Mouse (Mus musculus) liver, adult 2 months (tissue): ENCODE data around the gene Dynlrb2.

Experiments
- CTCF ChIP-seq: fragments of 200-500 bp; IDR thresholded peaks from 2 replicates; pipeline ENCODE4 v1.5.1; 2011; ENCODE audit warnings: low read depth, low read length, control low read depth
- POLR2A ChIP-seq: fragments of 200-500 bp; IDR thresholded peaks from 2 replicates; pipeline ENCODE4 v1.6.1; 2011; ENCODE audit warnings: low read length, control low read depth; ENCODE audit not compliant: insufficient read depth; ENCODE audit errors: extremely low read depth

DNA sequence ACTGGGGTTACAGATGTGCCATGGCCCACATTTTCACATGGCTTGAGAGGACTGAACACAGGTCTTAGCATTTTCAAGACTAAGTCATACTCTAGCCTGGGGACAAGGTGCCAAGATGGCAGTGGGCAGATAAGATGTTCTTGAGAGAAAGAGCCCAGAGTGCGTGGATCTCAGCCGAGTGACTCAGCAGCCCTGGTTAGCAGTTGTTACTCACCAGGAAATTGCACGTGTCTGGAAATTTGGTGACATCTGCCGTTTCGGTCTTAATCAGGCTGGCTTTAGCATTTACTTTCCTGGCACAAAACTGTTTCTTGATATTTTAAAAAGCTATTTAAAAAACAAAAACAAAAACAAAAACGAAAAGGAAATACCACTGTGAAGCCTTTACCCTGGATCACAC, 47.5 kb downstream of the Dynlrb2 start:
- TF ChIP-seq POLR2A (no peak), CTCF (no peak)
